Mouse (Mus musculus) frontal cortex, postnatal 10 days (tissue): ENCODE data around the gene Zfp978.
"Not testable (repeated sequence)": the region's sequence is repeated elsewhere in the genome, so short reads cannot be mapped to it uniquely, and the experiment has no call there.

Experiments
- DNase-seq, 2 experiments: peaks; one replicate each; pipeline ENCODE4 v3.0.0; 2022; ENCODE audit warnings: low spot score in 2 of 2, mixed read lengths in 1 of 2

The Zfp978 gene

DNA sequence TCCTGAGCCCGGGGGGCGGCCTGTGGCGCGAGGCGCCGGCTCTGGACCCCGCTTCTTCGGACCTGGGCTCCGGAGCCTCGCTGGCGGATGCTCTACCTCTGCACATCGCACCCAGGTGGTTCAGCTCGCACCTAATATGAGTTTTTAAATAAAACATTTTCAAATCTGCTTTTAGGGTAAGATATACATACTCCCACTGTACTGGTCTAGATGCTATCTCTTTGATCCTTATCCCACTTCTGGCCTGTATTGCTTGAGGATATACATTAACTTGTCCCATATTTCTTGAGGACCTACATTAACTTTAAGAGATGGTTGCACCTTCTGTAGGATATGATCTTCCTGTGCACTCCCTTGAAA, 46.3 kb downstream of the Zfp978 start:
- no peak for DNase-seq

DNA sequence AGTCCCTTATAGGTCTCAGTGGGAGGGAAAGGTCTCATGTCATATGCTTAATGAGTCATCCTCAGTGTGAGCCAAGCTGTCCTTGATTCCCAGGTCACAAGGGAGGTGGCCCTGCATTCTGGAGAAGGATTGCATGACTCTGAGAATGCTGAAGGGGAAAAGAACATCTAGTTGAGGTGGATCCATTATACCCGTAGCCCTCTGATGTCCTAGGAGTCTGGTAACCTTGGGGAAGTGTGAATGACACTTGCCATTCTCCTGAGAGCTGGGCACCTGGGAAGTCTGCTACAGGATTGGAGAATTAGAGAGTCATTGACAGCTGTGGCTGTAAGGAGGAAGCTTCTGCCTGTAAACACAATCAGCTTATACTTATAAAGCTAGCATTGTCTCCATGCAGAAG, 55.3 kb downstream of the Zfp978 start:
- not testable (repeated sequence) for DNase-seq

DNA sequence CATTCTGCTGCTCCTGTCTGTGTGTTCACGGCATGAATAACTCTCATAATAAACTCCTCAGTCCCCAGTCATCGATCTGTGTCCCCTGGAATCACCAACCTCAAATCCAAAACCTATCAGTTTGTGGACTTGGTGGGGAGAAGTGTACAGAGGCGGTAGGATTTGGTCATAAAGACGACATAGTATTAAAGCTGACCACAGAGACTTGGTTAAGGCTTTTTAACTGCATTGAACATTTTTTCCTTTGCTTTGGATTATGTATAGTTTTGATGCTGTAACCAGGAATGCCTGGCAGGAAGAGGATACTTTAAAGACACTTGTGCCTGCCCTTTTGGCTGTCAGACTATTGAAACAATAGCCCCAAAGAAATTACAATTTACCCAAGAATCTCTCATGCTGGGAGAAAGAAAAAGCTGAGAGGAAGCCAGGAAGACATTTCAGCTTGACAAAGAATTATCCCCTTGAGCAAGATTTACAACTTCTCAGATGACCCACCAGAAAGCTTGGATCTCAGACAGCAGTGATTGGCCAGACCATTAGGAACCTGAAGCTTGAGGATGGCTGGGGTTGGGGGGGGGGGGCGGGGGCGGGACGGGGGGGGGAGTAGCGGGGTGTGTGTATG, 56.2 kb downstream of the Zfp978 start:
- no peak for DNase-seq

DNA sequence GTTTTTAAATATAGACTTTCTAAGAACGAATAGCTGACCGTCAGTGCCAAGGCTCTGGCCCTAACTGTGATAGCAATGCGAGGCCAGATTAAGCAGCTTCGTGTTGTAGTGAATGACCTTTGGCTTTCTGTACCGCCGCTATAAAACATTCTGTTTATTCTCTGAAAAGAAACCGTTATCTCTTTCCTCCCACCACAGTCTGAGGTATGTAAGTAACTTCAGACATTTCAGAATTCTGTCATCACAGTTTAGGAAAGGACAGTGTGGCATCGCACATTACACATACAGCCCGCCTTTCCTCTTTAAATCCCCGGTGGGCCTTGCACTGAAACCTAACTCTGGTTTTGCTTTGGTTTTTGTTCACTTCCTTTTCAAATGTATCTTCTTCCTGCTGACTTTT, 56.8 kb downstream of the Zfp978 start:
- DNase-seq, result no peak

DNA sequence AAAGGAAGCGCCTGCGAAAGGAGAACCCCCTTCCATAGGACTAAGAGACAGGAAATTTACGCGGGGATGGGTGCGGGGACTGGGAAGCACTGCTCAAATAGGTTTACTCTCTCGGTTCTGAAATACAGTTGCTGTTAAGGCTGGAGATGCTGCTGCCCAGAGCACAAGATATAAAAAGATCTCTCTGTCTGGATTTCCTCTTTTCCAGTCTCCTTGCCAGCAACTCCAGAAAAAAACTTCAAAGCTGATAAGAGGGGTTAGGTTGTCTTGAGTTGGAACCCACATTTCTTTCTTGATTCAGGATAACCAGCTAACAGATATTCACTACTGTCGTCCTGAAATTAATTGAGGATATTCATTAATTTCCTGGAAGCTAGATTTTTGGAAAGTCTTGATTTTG, 57.2 kb downstream of the Zfp978 start:
- DNase-seq, result not testable (repeated sequence)

DNA sequence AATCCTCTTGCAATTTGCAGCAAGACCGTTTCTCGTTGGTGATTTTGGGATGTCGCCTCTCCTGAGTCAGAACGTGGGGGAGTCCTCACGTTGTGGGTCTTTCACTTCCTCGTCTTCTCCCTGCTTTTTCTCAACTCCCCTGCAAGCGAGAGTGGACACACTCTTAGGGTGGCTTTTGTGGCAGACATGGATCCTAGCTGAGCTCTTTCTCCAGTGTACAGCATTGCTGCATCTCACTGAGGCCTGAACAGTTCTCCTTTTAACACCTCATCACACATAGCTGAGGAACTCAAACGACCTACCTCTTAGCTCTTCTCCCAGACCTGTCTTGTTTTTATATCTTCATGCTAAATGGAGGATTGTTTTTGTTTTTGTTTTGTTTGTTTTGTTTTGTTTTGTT, 58.1 kb downstream of the Zfp978 start:
- not testable (repeated sequence) for DNase-seq

DNA sequence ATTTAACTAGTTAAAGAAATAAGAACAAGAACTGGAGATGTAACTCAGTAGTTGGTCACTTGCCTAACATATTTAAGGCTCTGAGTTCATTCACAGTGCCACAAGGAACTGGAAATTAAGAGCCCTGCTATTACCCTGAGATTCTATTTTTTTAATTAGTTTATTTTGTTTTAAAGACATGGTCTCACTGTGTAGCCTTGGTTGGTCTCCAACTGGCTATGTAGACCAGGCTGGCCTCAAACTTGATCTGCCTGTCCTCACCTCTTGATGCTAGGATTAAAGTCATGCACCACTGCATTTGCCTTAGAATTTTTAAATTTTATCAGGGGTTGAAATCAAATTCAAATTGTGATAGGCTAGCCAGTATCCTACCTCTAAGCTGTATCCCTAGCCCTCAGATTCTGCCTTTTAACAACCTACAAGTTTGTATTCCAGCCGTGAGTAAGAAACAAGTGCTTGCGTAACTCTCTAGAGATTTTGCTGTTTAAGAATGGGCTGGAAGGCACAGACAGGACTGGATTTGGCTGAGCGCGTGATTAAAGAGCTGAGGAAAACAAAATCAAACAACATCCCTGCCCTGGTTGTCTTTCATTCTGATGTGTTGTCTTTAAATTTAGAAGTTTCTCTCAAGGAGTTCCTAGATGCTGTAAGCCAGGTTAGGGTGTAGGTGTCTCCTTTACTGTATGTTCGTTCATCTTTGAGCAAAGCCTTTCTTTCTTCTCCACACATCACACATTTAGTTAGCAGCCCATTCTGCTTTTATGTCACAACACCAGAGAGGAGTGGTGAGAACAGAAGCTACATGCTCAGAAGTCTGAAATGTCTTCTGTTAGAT, 58.9 kb downstream of the Zfp978 start:
- DNase-seq, result not testable (repeated sequence)

DNA sequence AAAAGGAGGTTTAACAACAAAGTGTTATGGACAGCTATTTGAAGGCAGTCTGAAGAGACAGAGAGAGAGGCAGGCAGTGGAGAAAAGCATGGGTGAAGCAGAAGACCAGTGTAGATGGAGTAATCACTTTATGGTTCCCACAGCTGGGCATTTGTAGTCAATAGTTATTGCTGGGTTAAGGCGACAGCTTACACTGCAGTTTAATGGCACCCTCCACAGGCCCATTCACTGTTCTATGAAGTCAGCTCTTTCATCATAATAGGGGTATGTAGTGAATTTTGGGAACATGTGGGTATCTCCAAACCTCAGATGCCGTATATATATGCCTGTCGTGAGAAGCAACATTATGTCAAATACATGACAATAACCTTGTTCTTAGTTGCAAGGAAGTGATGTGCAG, 59.7 kb downstream of the Zfp978 start:
- DNase-seq, result no peak

DNA sequence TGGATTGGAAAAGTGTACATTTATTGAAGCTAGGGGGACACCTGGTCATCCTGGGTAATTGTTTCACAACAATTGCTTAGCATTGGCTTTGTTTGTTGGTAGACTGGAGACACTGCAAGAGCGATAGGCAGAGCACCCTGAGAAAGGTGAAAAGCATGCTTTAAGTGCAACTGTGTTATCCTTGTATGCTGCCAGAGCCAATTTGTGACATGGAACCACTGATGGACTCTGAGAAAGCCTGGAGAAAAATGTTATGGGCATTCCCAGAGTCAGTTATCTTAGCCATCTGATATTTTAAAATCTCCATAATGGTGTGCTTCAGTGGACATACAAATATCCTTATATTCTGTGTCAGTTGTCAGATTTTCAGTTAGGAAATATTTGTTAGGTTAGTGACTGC, 60.2 kb downstream of the Zfp978 start:
- not testable (repeated sequence) for DNase-seq

DNA sequence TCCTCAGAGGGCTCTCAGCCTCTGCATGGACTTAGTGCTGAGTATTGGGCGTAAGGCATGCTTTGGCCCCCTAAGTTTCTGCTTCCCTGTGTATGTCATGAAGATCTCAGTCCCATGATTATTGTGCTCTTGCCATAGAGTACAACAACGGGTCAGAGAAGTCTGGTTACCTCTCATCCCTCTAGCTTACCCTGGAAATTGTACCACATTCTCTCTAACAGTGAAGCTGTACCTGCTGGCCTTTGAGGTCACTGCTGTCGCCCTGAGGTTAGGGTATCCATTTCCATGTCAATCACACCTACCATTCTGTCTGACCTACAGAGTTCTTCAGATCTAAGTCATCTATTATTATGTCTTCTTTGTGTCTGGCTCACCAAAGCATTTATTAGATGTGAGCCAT, 62.0 kb downstream of the Zfp978 start:
- DNase-seq, result no peak

DNA sequence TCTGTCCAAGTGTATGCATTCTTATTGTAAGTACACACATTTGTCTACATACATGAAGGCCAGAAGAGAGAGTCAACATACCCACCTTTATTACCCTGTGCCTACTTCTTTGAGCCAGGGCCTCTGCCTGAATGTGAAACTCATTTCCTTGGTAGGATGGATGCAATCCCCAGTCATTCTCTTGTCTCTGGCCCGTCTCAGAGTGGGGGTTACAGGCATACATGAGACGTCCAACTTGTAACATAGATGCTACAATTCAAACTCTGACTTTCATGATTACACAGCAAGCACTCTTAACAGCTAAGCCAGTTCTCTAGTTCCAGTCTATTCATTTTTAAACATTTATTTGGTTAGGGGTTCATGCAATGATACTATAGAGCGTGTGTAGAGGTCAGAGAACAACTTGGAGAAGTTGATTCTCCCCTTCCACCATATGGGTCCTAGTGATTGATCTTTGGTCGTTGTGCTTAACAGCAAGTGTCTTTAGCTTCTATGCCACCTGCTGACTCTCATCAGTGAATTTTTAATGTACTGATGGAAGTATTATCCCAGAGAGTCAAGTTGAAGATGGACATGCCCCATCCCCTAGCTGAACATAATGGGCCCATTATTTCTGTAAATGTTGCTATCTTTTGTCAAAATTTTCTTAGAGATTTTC, 62.7 kb downstream of the Zfp978 start:
- no peak for DNase-seq

DNA sequence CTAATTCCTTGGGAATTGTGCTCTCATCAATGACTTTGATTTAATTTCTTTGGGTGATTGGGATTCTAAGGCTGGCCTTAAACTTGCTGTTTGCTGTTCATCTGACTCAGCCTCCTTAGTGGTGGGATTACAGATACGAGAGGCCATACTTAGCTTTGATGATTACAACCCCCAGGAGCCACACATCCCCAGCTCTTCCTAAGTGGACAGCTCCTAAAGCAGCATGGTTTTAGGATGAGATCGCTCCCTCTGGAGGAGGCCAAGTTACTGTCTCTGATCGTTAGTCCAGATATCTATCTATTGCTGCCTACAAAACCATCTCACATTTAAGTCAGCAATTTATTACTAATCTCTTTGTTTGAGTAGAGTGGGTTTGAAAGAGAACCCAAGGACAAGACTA, 63.3 kb downstream of the Zfp978 start:
- not testable (repeated sequence) for DNase-seq

DNA sequence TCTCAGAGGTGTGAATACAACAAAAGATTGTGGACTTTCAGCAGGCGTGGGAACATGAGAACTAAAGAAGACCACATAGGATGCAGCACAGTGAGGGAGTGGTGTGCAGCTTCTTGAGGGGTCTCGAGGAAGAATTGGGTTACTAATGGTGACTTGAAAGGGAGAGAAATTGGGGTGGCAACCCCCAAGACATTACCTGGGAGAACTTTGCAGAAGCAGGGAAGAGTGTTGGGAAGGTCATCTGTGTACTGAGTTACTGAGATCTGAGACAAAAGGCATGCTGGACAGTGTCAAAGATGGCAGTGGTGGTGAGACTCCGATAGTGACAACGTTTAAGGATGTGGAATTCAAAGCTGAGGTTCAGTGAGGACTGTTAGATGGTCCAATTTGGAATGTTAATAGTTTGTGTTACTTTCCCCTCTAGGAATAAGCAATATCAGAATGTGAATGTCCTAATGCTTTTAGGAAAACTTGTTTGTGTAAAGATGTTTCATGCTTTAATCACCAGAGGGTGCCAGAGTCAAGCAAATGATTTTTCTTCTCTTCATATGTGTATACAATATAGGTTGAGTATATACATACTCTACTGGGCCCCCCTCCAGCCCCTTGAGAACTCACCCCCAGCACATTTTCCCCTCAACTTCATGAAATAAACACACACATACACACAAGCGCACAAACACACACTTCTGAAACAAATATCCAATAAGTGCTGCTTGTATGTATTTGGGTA, 64.7 kb downstream of the Zfp978 start:
- not testable (repeated sequence) for DNase-seq

DNA sequence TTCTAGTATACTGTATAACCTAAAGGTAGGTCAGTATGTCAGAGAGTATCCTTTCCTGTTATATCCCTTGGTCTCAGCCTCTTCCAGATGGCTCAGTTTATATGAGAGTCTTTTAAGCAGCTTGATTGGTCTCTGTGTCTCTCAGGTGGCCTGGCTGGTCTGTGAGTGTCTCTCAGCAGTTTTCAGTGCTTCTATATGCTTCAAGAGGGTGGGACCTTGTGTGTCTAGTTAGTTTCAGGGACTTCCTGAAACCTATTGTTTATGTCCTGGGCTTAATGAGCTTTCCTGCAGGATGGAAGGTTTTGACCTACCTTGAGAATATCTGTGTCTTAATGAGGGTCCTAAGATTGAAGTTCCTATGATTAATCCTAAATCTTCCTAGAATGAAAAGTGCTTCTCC, 69.5 kb downstream of the Zfp978 start:
- DNase-seq, result no peak

DNA sequence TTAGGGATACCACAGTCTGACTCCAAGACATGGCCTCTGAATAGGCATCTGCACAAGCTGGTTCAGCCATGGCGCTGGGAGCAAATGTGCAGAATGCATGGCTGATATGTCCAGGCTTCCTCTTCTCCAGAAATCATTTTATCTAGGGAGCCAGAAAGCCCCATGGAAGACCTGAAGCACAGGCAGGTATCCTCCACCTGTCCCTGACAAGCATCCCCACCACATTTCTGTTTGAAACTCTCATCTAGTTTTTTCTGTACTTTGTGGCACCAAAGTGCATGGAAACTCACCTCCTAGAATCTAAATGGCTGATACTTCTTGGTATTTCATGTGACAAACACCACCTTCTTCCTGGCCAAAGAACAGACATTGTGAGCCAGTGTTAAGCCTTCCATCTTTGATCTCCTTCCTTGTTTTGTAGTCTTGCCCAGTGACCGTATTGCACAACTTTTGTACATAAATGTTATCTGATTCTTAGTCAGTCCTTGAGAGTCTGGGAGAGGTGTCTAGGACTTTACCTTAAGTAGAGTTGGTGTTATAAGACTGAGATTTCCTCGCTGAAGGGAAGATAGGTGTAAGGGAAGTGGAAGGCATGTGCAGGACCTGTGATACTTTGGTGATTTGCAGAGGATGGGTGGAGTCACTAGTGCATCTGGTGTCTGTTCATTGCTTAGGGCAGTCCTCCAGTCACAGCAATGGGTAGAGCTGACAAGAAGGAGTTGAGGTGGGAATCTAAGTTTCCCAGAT, 70.8 kb downstream of the Zfp978 start:
- DNase-seq, result not testable (repeated sequence)

DNA sequence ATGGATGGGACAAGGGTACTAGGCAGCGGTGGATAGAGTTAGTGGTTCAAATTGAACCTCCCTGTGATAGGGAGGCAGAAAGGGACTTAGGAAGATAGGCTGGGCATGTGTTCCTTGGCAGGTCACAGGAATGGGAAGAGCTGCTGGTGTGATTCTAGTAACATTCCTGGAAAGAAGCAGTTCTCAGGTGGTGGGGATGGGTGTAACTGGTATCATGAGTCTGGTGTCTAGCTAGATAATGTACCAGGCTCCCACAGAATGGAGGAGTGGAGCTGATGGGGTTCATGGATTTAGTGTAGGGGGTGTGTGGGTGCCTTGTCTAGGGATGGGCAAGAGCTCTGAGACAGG, 71.3 kb downstream of the Zfp978 start:
- no peak for DNase-seq

DNA sequence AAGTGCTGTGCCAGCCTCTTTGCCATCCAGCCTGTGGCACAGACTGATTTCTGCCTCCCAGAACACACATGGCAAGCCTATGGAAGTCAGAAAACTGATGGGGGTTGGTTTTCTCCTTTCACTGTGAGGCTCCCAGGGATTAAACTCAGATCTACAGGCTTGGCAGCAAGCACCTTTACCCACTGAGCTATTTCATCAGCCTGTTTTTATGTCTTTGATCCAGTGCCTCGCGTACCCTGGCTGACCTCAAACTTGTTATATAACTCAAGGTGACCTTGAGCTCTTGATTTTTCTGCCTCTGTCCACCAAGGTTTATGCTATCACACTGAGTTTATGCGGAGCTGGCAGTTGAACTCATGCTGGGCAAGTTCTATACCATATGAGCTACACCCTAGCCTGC, 71.9 kb downstream of the Zfp978 start:
- no peak for DNase-seq

DNA sequence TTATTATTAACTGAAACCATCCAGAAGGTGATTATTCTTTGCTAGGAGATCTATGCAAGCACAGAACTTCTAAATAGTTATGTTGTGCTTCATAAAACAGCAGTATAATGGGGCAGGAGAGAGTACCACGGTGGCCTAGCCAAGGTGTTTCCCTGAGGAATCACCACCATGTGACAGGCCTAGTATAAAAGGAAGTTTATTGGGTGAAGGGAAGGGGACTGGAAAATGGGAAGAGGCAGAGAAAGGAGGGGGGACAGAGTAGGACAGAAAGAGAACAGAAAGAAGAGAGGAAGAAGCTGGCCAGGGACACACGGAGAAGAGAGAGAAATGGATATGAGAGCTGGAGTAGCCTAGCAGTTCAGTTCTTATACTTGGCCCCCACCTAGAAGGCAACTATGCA, 72.8 kb downstream of the Zfp978 start:
- no peak for DNase-seq
